Comparison of ENCODE assay signal across 24 mouse cellular contexts in the genomic region with DNA sequence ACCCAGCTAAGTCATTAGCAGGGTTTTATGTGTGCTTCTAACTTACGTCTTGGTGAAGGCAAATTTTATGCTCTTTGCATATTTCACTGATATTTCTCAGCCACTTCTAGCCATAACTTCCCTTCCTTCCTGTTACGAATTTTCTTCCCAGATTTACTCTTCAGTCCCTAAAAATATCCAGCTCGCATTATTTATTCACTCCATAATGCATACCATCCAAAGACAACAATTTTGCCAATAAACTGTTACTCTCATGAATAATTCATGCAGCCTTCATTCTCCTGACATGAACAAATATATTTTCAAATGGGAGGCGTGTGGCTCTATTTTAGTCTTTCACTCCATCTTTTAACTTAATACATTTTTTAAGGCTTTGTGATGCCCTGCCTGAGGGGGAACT.
"Had no signal": no experiment of that assay in that cellular context is flagged by ENCODE, and none has a peak within 500 bp of the region (broad histone marks: within the 10 kb centered on the region; RNA-seq: fewer than 3 reads in every experiment).

No protein-coding gene starts in this region.

- H3K4me3 ChIP-seq: limb, embryonic 10.5 days; limb, embryonic 13.5 days; liver, embryonic 12.5 days; liver, embryonic 15.5 days; lung, embryonic 15.5 days; megakaryocyte, embryonic 14.5 days; midbrain, embryonic 10.5 days; midbrain, embryonic 13.5 days; neural tube, embryonic 12.5 days; neural tube, embryonic 15.5 days had no signal

- H3K4me2 ChIP-seq: limb, embryonic 13.5 days; liver, embryonic 12.5 days; liver, embryonic 15.5 days; lung, embryonic 15.5 days; midbrain, embryonic 13.5 days; neural tube, embryonic 12.5 days; neural tube, embryonic 15.5 days had no signal

- H3K36me3 ChIP-seq: limb, embryonic 10.5 days; limb, embryonic 13.5 days; liver, embryonic 12.5 days; liver, embryonic 15.5 days; lung, embryonic 15.5 days; midbrain, embryonic 10.5 days; midbrain, embryonic 13.5 days; neural tube, embryonic 12.5 days; neural tube, embryonic 15.5 days had no signal

- DNase-seq: kidney, postnatal 10 days; kidney, postnatal 4 days; layer of hippocampus, adult 9-11 months; liver; lung, adult 18-20 months; lung, postnatal 10 days; lung, postnatal 36 days; right cerebral cortex, adult 18-20 months; right cerebral cortex, postnatal 14 days; right cerebral cortex, postnatal 4 days; thymus, adult 2 months; thymus, postnatal 14 days; thymus, postnatal 4 days had no signal

- ATAC-seq: liver, embryonic 12.5 days; midbrain, embryonic 13.5 days had no signal

- H3K27me3 ChIP-seq: limb, embryonic 13.5 days; liver, embryonic 12.5 days; liver, embryonic 15.5 days; lung, embryonic 15.5 days; megakaryocyte, embryonic 14.5 days; midbrain, embryonic 13.5 days; neural tube, embryonic 12.5 days; neural tube, embryonic 15.5 days had no signal

- H3K27ac ChIP-seq: limb, embryonic 10.5 days; limb, embryonic 13.5 days; liver, embryonic 12.5 days; liver, embryonic 15.5 days; lung, embryonic 15.5 days; midbrain, embryonic 10.5 days; midbrain, embryonic 13.5 days; neural tube, embryonic 12.5 days; neural tube, embryonic 15.5 days; stomach, postnatal 0 days had no signal

- H3K9ac ChIP-seq: limb, embryonic 13.5 days; liver, embryonic 12.5 days; liver, embryonic 15.5 days; lung, embryonic 15.5 days; midbrain, embryonic 13.5 days; neural tube, embryonic 12.5 days; neural tube, embryonic 15.5 days had no signal

- H3K4me1 ChIP-seq: liver, embryonic 12.5 days; liver, embryonic 15.5 days; lung, embryonic 15.5 days; megakaryocyte, embryonic 14.5 days; midbrain, embryonic 10.5 days; midbrain, embryonic 13.5 days; neural tube, embryonic 12.5 days had no signal

- H3K9me3 ChIP-seq: limb, embryonic 10.5 days; limb, embryonic 13.5 days; liver, embryonic 12.5 days; liver, embryonic 15.5 days; lung, embryonic 15.5 days; megakaryocyte, embryonic 14.5 days; midbrain, embryonic 10.5 days; midbrain, embryonic 13.5 days; neural tube, embryonic 12.5 days; neural tube, embryonic 15.5 days had no signal
